ENCODE assay signal across 9 mouse cellular contexts in genomic region chr17:67175836-67176235, GRCm38 (mm10).
A peak's percentile ranks its signal among the peaks of the same experiment; 100 is the strongest.
DNase-seq lines count a peak whose midpoint lies in the region; ATAC-seq lines count a peak whose summit lies in the region.
"Had no signal": no experiment of that assay in that cellular context is flagged by ENCODE, and none has a peak within 500 bp of the region (broad histone marks: within the 10 kb centered on the region; RNA-seq: fewer than 3 reads in every experiment).

No protein-coding gene starts in this region.

- no peak; the same call in 1 of the 2 replicates for ATAC-seq in kidney, embryonic 16.5 days (ENCODE audit: low FRiP score, low TSS enrichment)

- H3K27ac ChIP-seq in kidney, embryonic 16.5 days (ENCODE audit: low read length), result no peak overlapping the region
- H3K27ac ChIP-seq in hindbrain, embryonic 10.5 days, result no peak overlapping the region

- H3K9me3 ChIP-seq in kidney, embryonic 16.5 days (ENCODE audit: low read length), result peaks cover 6% of the 10 kb centered on the region; the same call in 1 of the 2 replicates
- peaks cover 5% of the 10 kb centered on the region; the same call in 1 of the 2 replicates for H3K9me3 ChIP-seq in hindbrain, embryonic 10.5 days

- no peak overlapping the region for H3K4me2 ChIP-seq in kidney, embryonic 16.5 days (replicated peaks; ENCODE audit: low read depth, low read length)

- WGBS in kidney, embryonic 16.5 days, result 26% methylated on average over 2 of the region's 2 CpGs
- WGBS in hindbrain, embryonic 10.5 days, result 61% methylated on average over 2 of the region's 2 CpGs

- DNase-seq in kidney, adult 11 months, result peak; percentile 21
- peak; percentile 56 for DNase-seq in adrenal gland, adult 2 months
- peak; percentile 27 for DNase-seq in embryo, embryonic 9.5 days (ENCODE audit: extremely low spot score)
- peak; percentile 10 for DNase-seq in hindbrain, embryonic 10.5 days (ENCODE audit: low spot score)
- DNase-seq in left cerebral cortex, adult 18-20 months (ENCODE audit: low spot score in 2 of 2), result peak; percentile 25 to 34
- peak; percentile 13 for DNase-seq in retina, adult 2 months (ENCODE audit: low read depth, low spot score)
- no peak for DNase-seq in spleen, adult 18-20 months

- H3K9ac ChIP-seq in kidney, embryonic 16.5 days (replicated peaks; ENCODE audit: low read length), result no peak overlapping the region

- 0 out of 2 replicates have a peak, but pooled peaks cover 4% of the 10 kb centered on the region for H3K4me1 ChIP-seq in kidney, embryonic 16.5 days (ENCODE audit: insufficient read depth, low read length)
- H3K4me1 ChIP-seq in hindbrain, embryonic 10.5 days (replicated peaks), result no peaks in the 10 kb centered on the region

- no peaks in the 10 kb centered on the region for H3K27me3 ChIP-seq in kidney, embryonic 16.5 days (ENCODE audit: insufficient read depth, low read length)
- H3K27me3 ChIP-seq in hindbrain, embryonic 10.5 days (ENCODE audit: insufficient read depth, poor library complexity, severe bottlenecking), result no peaks in the 10 kb centered on the region

- no peak overlapping the region for H3K4me3 ChIP-seq in kidney, embryonic 16.5 days (ENCODE audit: low read length)
- H3K4me3 ChIP-seq in hindbrain, embryonic 10.5 days, result no peak overlapping the region

- H3K36me3 ChIP-seq in kidney, embryonic 16.5 days (ENCODE audit: insufficient read depth, low read length), result no peaks in the 10 kb centered on the region
- H3K36me3 ChIP-seq in hindbrain, embryonic 10.5 days, result no peaks in the 10 kb centered on the region
- H3K36me3 ChIP-seq: G1E had no signal

Comparison
In these comparisons a context has a peak if more than half of its experiments do, and no peak if none do; other contexts are left out.
1. DNase-seq: peak in kidney, adult 11 months (single experiment), adrenal gland, adult 2 months (single experiment), embryo, embryonic 9.5 days (single experiment), hindbrain, embryonic 10.5 days (single experiment), left cerebral cortex, adult 18-20 months (2 of 2) and retina, adult 2 months (single experiment); none in spleen, adult 18-20 months (0 of 2).